Mouse (Mus musculus): ENCODE measurements at regions not wholly inside any gene's neighbourhood (a gene's known extent, or its start where the extent isn't known, plus 50 kb on each side); places are given as distances from the start of the nearest gene placed in this dataset.
"Not testable (repeated sequence)": the region's sequence is repeated elsewhere in the genome, so short reads cannot be mapped to it uniquely, and the experiment has no call there.

- H3K9me3 ChIP-seq (replicated peaks; ENCODE audit: control insufficient read depth, low read length); ATAC-seq (ENCODE audit: insufficient read depth, low read depth); H3K27me3 ChIP-seq (ENCODE audit: control insufficient read depth, insufficient read depth, low read length); H3K4me3 ChIP-seq (ENCODE audit: low read depth, low read length); H3K9ac ChIP-seq (replicated peaks; ENCODE audit: low read depth, low read length); H3K36me3 ChIP-seq (replicated peaks; ENCODE audit: control insufficient read depth, insufficient read depth, low read length); H3K4me2 ChIP-seq (ENCODE audit: low read depth, low read length); H3K27ac ChIP-seq (ENCODE audit: low read depth); H3K4me1 ChIP-seq (ENCODE audit: control insufficient read depth, insufficient read depth); DNase-seq (ENCODE audit: low spot score): not testable (repeated sequence)
- WGBS = 80% methylated on average over 1 of the region's 3 CpGs
These were observed 352.3 kb upstream of the Tmco5 start for GRCm38 (mm10) chr2:116526203-116526602.

- Histone ChIP-seq H3K4me2 (ENCODE audit: low read depth, low read length) (no peak overlapping the region), H3K4me3 (ENCODE audit: low read depth, low read length) (no peak overlapping the region), H3K9ac (replicated peaks; ENCODE audit: low read depth, low read length) (no peak overlapping the region), H3K4me1 (ENCODE audit: control insufficient read depth, insufficient read depth) (no peaks in the 10 kb centered on the region), H3K9me3 (replicated peaks; ENCODE audit: control insufficient read depth, low read length) (peaks cover 25% of the 10 kb centered on the region; the same call in 1 of the 2 replicates), H3K27ac (ENCODE audit: low read depth) (no peak overlapping the region), H3K27me3 (ENCODE audit: control insufficient read depth, insufficient read depth, low read length) (no peaks in the 10 kb centered on the region), H3K36me3 (replicated peaks; ENCODE audit: control insufficient read depth, insufficient read depth, low read length) (no peaks in the 10 kb centered on the region)
- TF ChIP-seq EP300 (IDR thresholded peaks at IDR 0.05; ENCODE audit: low read depth) (no peak), CTCF (IDR thresholded peaks at IDR 0.05; ENCODE audit: low read depth) (no peak)
- WGBS = 59% methylated on average over 1 of the region's 1 CpGs
- ATAC-seq (ENCODE audit: insufficient read depth, low read depth) = no peak
- DNase-seq (ENCODE audit: low spot score) = no peak
These were observed 342.0 kb upstream of the Tmco5 start for GRCm38 (mm10) chr2:116536453-116536852.

DNA sequence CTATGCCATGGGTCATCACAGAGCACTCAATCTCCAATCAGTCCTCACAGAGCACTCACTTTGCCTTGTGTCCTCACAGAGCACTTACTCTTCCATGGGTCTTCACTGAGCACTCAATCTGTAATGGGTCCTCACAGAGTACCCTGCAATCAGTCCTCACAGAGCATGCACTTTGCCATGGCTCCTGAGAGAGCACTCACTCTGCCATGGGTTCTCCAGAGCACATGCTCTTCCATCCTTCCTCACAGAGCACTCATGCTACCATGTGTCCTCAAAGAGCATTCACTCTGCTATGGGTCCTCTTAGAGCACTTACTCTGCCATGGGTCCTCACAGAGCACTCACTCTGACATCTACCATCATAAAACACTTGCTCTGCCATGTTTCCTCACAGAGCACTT is 319.1 kb upstream of the Tmco5 start:
- no peak overlapping the region for H3K9ac ChIP-seq (replicated peaks; ENCODE audit: low read depth, low read length)
- H3K4me2 ChIP-seq (ENCODE audit: low read depth, low read length) = no peak overlapping the region
- DNase-seq (ENCODE audit: low spot score) (no peak), ATAC-seq (ENCODE audit: insufficient read depth, low read depth) (no peak)
- no peaks in the 10 kb centered on the region for H3K27me3 ChIP-seq (ENCODE audit: control insufficient read depth, insufficient read depth, low read length)
- no peaks in the 10 kb centered on the region for H3K36me3 ChIP-seq (replicated peaks; ENCODE audit: control insufficient read depth, insufficient read depth, low read length)
- TF ChIP-seq CTCF (IDR thresholded peaks at IDR 0.05; ENCODE audit: low read depth) (no peak), EP300 (IDR thresholded peaks at IDR 0.05; ENCODE audit: low read depth) (no peak)
- no peaks in the 10 kb centered on the region for H3K4me1 ChIP-seq (ENCODE audit: control insufficient read depth, insufficient read depth)
- no peak overlapping the region for H3K4me3 ChIP-seq (ENCODE audit: low read depth, low read length)
- H3K27ac ChIP-seq (ENCODE audit: low read depth) = no peak overlapping the region
- H3K9me3 ChIP-seq (replicated peaks; ENCODE audit: control insufficient read depth, low read length) = 0 out of 2 replicates have a peak, but pooled peaks cover 24% of the 10 kb centered on the region

GRCm38 (mm10) chr2:116583989-116584388 is 294.5 kb upstream of the Tmco5 start:
- no peak for DNase-seq (ENCODE audit: low spot score)
- Histone ChIP-seq H3K9ac (replicated peaks; ENCODE audit: low read depth, low read length) (no peak overlapping the region), H3K9me3 (replicated peaks; ENCODE audit: control insufficient read depth, low read length) (no peaks in the 10 kb centered on the region), H3K27me3 (ENCODE audit: control insufficient read depth, insufficient read depth, low read length) (no peaks in the 10 kb centered on the region), H3K4me2 (ENCODE audit: low read depth, low read length) (no peak overlapping the region), H3K36me3 (replicated peaks; ENCODE audit: control insufficient read depth, insufficient read depth, low read length) (no peaks in the 10 kb centered on the region), H3K4me1 (ENCODE audit: control insufficient read depth, insufficient read depth) (no peaks in the 10 kb centered on the region), H3K4me3 (ENCODE audit: low read depth, low read length) (no peak overlapping the region), H3K27ac (ENCODE audit: low read depth) (no peak overlapping the region)
- TF ChIP-seq CTCF (IDR thresholded peaks at IDR 0.05; ENCODE audit: low read depth) = no peak
- TF ChIP-seq EP300 (IDR thresholded peaks at IDR 0.05; ENCODE audit: low read depth) = no peak
- no peak for ATAC-seq (ENCODE audit: insufficient read depth, low read depth)
- WGBS = 41% methylated on average over 2 of the region's 2 CpGs

DNA sequence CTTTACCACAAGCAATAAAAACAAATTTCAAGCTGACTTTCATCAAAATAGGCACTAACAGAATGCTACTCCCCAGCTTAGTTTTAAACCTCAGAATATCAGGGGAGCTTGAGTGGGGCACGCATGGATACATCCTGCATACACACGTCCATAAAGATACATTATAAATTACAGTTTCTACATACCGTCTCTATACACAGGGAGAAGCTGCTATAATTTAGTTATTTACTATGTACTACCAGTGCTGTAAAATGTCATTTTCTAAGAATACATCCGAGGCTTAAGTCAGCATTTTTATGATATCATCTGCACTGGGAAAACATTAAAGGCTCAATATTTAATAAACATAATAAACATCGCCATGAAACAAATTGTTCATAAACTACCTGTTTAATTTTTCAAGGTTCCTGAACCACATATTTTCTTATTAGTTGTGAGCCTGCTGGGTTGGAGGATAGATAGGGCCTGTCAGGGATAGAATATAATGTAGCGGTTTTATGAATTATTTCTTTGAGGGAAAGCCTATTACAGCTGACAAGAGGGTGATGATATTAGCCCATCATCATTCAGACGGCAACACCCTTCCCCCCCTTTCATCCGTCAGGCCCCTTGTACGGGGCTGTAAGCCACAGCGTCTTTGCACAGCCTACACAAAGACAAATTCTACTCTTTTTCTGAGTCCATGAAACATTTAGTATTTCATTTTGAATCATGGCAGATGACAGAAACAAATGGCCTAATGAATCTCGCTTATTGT is 292.1 kb upstream of the Tmco5 start:
- no peak for ATAC-seq (ENCODE audit: insufficient read depth, low read depth)
- Histone ChIP-seq H3K9me3 (replicated peaks; ENCODE audit: control insufficient read depth, low read length) (no peaks in the 10 kb centered on the region), H3K27ac (ENCODE audit: low read depth) (no peak overlapping the region), H3K4me2 (ENCODE audit: low read depth, low read length) (no peak overlapping the region), H3K4me1 (ENCODE audit: control insufficient read depth, insufficient read depth) (no peaks in the 10 kb centered on the region), H3K27me3 (ENCODE audit: control insufficient read depth, insufficient read depth, low read length) (no peaks in the 10 kb centered on the region), H3K4me3 (ENCODE audit: low read depth, low read length) (no peak overlapping the region), H3K36me3 (replicated peaks; ENCODE audit: control insufficient read depth, insufficient read depth, low read length) (no peaks in the 10 kb centered on the region), H3K9ac (replicated peaks; ENCODE audit: low read depth, low read length) (no peak overlapping the region)
- WGBS = 75% methylated on average over 11 of the region's 11 CpGs
- no peak for DNase-seq (ENCODE audit: low spot score)
- no peak for TF ChIP-seq CTCF (IDR thresholded peaks at IDR 0.05; ENCODE audit: low read depth)
- no peak for TF ChIP-seq EP300 (IDR thresholded peaks at IDR 0.05; ENCODE audit: low read depth)

- WGBS = 84% methylated on average over 5 of the region's 5 CpGs
These were observed 272.6 kb upstream of the Tmco5 start for GRCm38 (mm10) chr2:116605869-116606268.

More at GRCm38 (mm10) chr2:116605869-116606268, 272.6 kb upstream of the Tmco5 start:
- Histone ChIP-seq H3K27ac (ENCODE audit: low read depth) (no peak overlapping the region), H3K4me1 (ENCODE audit: control insufficient read depth, insufficient read depth) (no peaks in the 10 kb centered on the region), H3K9ac (replicated peaks; ENCODE audit: low read depth, low read length) (no peak overlapping the region), H3K4me3 (ENCODE audit: low read depth, low read length) (no peak overlapping the region), H3K4me2 (ENCODE audit: low read depth, low read length) (no peak overlapping the region), H3K9me3 (replicated peaks; ENCODE audit: control insufficient read depth, low read length) (no peaks in the 10 kb centered on the region), H3K36me3 (replicated peaks; ENCODE audit: control insufficient read depth, insufficient read depth, low read length) (no peaks in the 10 kb centered on the region), H3K27me3 (ENCODE audit: control insufficient read depth, insufficient read depth, low read length) (no peaks in the 10 kb centered on the region)
- DNase-seq (ENCODE audit: low spot score) = no peak
- ATAC-seq (ENCODE audit: insufficient read depth, low read depth) = no peak
- TF ChIP-seq EP300 (IDR thresholded peaks at IDR 0.05; ENCODE audit: low read depth) (no peak), CTCF (IDR thresholded peaks at IDR 0.05; ENCODE audit: low read depth) (no peak)
